Mouse (Mus musculus): ENCODE data around the gene Map2. TPM values are rescaled to one million over a fixed set of nuclear protein-coding genes. Genes with fewer than 3 reads are reported as not detected.

The Map2 gene
- total RNA-seq, 1 experiment, result 1.8 TPM

- in situ Hi-C loops (cut with MboI; ENCODE audit: low sequenced_read_pairs in 2 of 2, unreplicated experiment in 2 of 2), result no loop called here
- no peaks in the 10 kb centered on the region for H3K9me3 ChIP-seq (ENCODE audit: control insufficient read depth, insufficient read depth, low read depth, low read length)
- no peak for DNase-seq (ENCODE audit: low read depth, low spot score)
Measured at GRCm38 (mm10) chr1:66324951-66325350, 149.9 kb downstream of the Map2 start.

GRCm38 (mm10) chr1:66328996-66329395 is 153.9 kb downstream of the Map2 start:
- no peak for TF ChIP-seq ZC3H11A (IDR thresholded peaks at IDR 0.05; ENCODE audit: borderline replicate concordance, low read depth, low read length)
- TF ChIP-seq ZNF384 (IDR thresholded peaks at IDR 0.05; ENCODE audit: low read depth, low read length), result no peak
- no peak for TF ChIP-seq MAFK (IDR thresholded peaks at IDR 0.05; ENCODE audit: insufficient read depth, low read depth, low read length)
- TF ChIP-seq HCFC1 (IDR thresholded peaks at IDR 0.05; ENCODE audit: borderline replicate concordance, insufficient read depth, low read length), result no peak
- no peak for TF ChIP-seq CHD2 (IDR thresholded peaks at IDR 0.05; ENCODE audit: low read depth, low read length)
- DNase-seq (ENCODE audit: low read depth, low spot score), result no peak
- Histone ChIP-seq H3K4me1 (ENCODE audit: control insufficient read depth in 2 of 2, insufficient read depth in 2 of 2, low read length in 2 of 2, poor library complexity in 1 of 2) (no peaks in the 10 kb centered on the region), H3K4me3 (ENCODE audit: insufficient read depth in 1 of 2, low read depth in 1 of 2, low read length in 2 of 2, poor library complexity in 1 of 2, severe bottlenecking in 1 of 2) (no peak overlapping the region), H3K9ac (ENCODE audit: insufficient read depth, low read depth, low read length, poor library complexity, severe bottlenecking) (no peak overlapping the region), H3K36me3 (ENCODE audit: control insufficient read depth, insufficient read depth, low read length, poor library complexity, severe bottlenecking) (no peaks in the 10 kb centered on the region), H3K27ac (ENCODE audit: insufficient read depth, low read depth, low read length, poor library complexity, severe bottlenecking) (no peak overlapping the region), H3K9me3 (ENCODE audit: control insufficient read depth, insufficient read depth, low read depth, low read length) (no peaks in the 10 kb centered on the region)
- in situ Hi-C loops (cut with MboI; ENCODE audit: low sequenced_read_pairs in 2 of 2, unreplicated experiment in 2 of 2), result no loop called here

More at GRCm38 (mm10) chr1:66324951-66325350, 149.9 kb downstream of the Map2 start:
- Histone ChIP-seq H3K36me3 (ENCODE audit: control insufficient read depth, insufficient read depth, low read length, poor library complexity, severe bottlenecking) (no peaks in the 10 kb centered on the region), H3K4me3 (ENCODE audit: insufficient read depth in 1 of 2, low read depth in 1 of 2, low read length in 2 of 2, poor library complexity in 1 of 2, severe bottlenecking in 1 of 2) (no peak overlapping the region), H3K27ac (ENCODE audit: insufficient read depth, low read depth, low read length, poor library complexity, severe bottlenecking) (no peak overlapping the region), H3K9ac (ENCODE audit: insufficient read depth, low read depth, low read length, poor library complexity, severe bottlenecking) (no peak overlapping the region), H3K4me1 (ENCODE audit: control insufficient read depth in 2 of 2, insufficient read depth in 2 of 2, low read length in 2 of 2, poor library complexity in 1 of 2) (no peaks in the 10 kb centered on the region)
- no peak for TF ChIP-seq MAFK (IDR thresholded peaks at IDR 0.05; ENCODE audit: insufficient read depth, low read depth, low read length)
- TF ChIP-seq ZNF384 (IDR thresholded peaks at IDR 0.05; ENCODE audit: low read depth, low read length), result no peak
- no peak for TF ChIP-seq HCFC1 (IDR thresholded peaks at IDR 0.05; ENCODE audit: borderline replicate concordance, insufficient read depth, low read length)
- TF ChIP-seq ZC3H11A (IDR thresholded peaks at IDR 0.05; ENCODE audit: borderline replicate concordance, low read depth, low read length), result no peak
- TF ChIP-seq CHD2 (IDR thresholded peaks at IDR 0.05; ENCODE audit: low read depth, low read length), result no peak

GRCm38 (mm10) chr1:66329534-66329933 is 154.5 kb downstream of the Map2 start:
- Histone ChIP-seq H3K27ac (ENCODE audit: insufficient read depth, low read depth, low read length, poor library complexity, severe bottlenecking) (no peak overlapping the region), H3K36me3 (ENCODE audit: control insufficient read depth, insufficient read depth, low read length, poor library complexity, severe bottlenecking) (no peaks in the 10 kb centered on the region), H3K9me3 (ENCODE audit: control insufficient read depth, insufficient read depth, low read depth, low read length) (no peaks in the 10 kb centered on the region), H3K4me1 (ENCODE audit: control insufficient read depth in 2 of 2, insufficient read depth in 2 of 2, low read length in 2 of 2, poor library complexity in 1 of 2) (no peaks in the 10 kb centered on the region), H3K9ac (ENCODE audit: insufficient read depth, low read depth, low read length, poor library complexity, severe bottlenecking) (no peak overlapping the region), H3K4me3 (ENCODE audit: insufficient read depth in 1 of 2, low read depth in 1 of 2, low read length in 2 of 2, poor library complexity in 1 of 2, severe bottlenecking in 1 of 2) (no peak overlapping the region)
- in situ Hi-C loops (cut with MboI; ENCODE audit: low sequenced_read_pairs in 2 of 2, unreplicated experiment in 2 of 2), result no loop called here
- TF ChIP-seq ZNF384 (IDR thresholded peaks at IDR 0.05; ENCODE audit: low read depth, low read length) (no peak), MAFK (IDR thresholded peaks at IDR 0.05; ENCODE audit: insufficient read depth, low read depth, low read length) (no peak), ZC3H11A (IDR thresholded peaks at IDR 0.05; ENCODE audit: borderline replicate concordance, low read depth, low read length) (no peak), CHD2 (IDR thresholded peaks at IDR 0.05; ENCODE audit: low read depth, low read length) (no peak), HCFC1 (IDR thresholded peaks at IDR 0.05; ENCODE audit: borderline replicate concordance, insufficient read depth, low read length) (no peak)
- DNase-seq (ENCODE audit: low read depth, low spot score), result no peak

DNA sequence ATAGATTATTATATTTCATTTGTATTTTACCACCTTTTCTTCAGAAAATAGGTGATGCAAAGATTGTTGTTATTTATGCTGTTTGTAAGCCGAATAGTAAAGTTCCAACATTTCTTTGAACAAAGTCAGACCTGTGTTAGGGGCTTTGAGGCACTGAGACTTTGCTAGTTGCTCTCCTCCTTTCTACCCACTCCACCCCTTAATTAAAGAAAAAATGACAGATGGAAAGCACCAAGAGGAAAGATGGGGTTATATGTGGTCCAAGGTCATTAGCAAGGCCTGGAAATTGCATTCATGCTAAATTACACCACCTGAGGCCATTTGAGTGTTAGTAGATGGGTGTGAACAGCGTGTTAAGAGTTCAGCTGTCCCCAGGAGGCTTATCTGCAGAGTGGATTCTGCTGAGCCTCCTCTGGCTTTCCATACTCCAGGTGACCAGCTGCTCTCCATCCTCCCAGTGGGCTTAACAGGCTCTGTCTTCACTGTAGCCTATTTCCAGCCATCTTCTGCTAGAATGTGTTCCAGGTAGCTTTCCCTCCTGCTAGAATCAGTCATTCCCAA is 160.7 kb downstream of the Map2 start:
- Histone ChIP-seq H3K27ac (ENCODE audit: insufficient read depth, low read depth, low read length, poor library complexity, severe bottlenecking) (no peak overlapping the region), H3K4me1 (ENCODE audit: control insufficient read depth in 2 of 2, insufficient read depth in 2 of 2, low read length in 2 of 2, poor library complexity in 1 of 2) (no peaks in the 10 kb centered on the region), H3K9me3 (ENCODE audit: control insufficient read depth, insufficient read depth, low read depth, low read length) (no peaks in the 10 kb centered on the region), H3K9ac (ENCODE audit: insufficient read depth, low read depth, low read length, poor library complexity, severe bottlenecking) (no peak overlapping the region), H3K36me3 (ENCODE audit: control insufficient read depth, insufficient read depth, low read length, poor library complexity, severe bottlenecking) (no peaks in the 10 kb centered on the region), H3K4me3 (ENCODE audit: insufficient read depth in 1 of 2, low read depth in 1 of 2, low read length in 2 of 2, poor library complexity in 1 of 2, severe bottlenecking in 1 of 2) (no peak overlapping the region)
- TF ChIP-seq HCFC1 (IDR thresholded peaks at IDR 0.05; ENCODE audit: borderline replicate concordance, insufficient read depth, low read length) (no peak), MAFK (IDR thresholded peaks at IDR 0.05; ENCODE audit: insufficient read depth, low read depth, low read length) (no peak)
- in situ Hi-C loops (cut with MboI; ENCODE audit: low sequenced_read_pairs in 2 of 2, unreplicated experiment in 2 of 2), result no loop called here
- no peak for DNase-seq (ENCODE audit: low read depth, low spot score)

GRCm38 (mm10) chr1:66339213-66339612 is 164.1 kb downstream of the Map2 start:
- no peaks in the 10 kb centered on the region for H3K9me3 ChIP-seq (ENCODE audit: control insufficient read depth, insufficient read depth, low read depth, low read length)
- TF ChIP-seq CHD2 (IDR thresholded peaks at IDR 0.05; ENCODE audit: low read depth, low read length), result no peak
- no peak for TF ChIP-seq HCFC1 (IDR thresholded peaks at IDR 0.05; ENCODE audit: borderline replicate concordance, insufficient read depth, low read length)
- TF ChIP-seq MAFK (IDR thresholded peaks at IDR 0.05; ENCODE audit: insufficient read depth, low read depth, low read length), result no peak
- no peak for TF ChIP-seq ZC3H11A (IDR thresholded peaks at IDR 0.05; ENCODE audit: borderline replicate concordance, low read depth, low read length)
- TF ChIP-seq ZNF384 (IDR thresholded peaks at IDR 0.05; ENCODE audit: low read depth, low read length), result no peak
- no peak overlapping the region for H3K9ac ChIP-seq (ENCODE audit: insufficient read depth, low read depth, low read length, poor library complexity, severe bottlenecking)
- no peak overlapping the region for H3K27ac ChIP-seq (ENCODE audit: insufficient read depth, low read depth, low read length, poor library complexity, severe bottlenecking)
- in situ Hi-C loops (cut with MboI; ENCODE audit: low sequenced_read_pairs in 2 of 2, unreplicated experiment in 2 of 2), result no loop called here
- H3K36me3 ChIP-seq (ENCODE audit: control insufficient read depth, insufficient read depth, low read length, poor library complexity, severe bottlenecking), result no peaks in the 10 kb centered on the region
- H3K4me1 ChIP-seq (ENCODE audit: control insufficient read depth in 2 of 2, insufficient read depth in 2 of 2, low read length in 2 of 2, poor library complexity in 1 of 2), result no peaks in the 10 kb centered on the region
- no peak overlapping the region for H3K4me3 ChIP-seq (ENCODE audit: insufficient read depth in 1 of 2, low read depth in 1 of 2, low read length in 2 of 2, poor library complexity in 1 of 2, severe bottlenecking in 1 of 2)
- no peak for DNase-seq (ENCODE audit: low read depth, low spot score)

Measured in ES-E14 (cell line).